Mouse (Mus musculus) liver, embryonic 12.5 days (tissue): ENCODE data around the gene Kcna3. TPM values are rescaled to one million over a fixed set of nuclear protein-coding genes. Genes with fewer than 3 reads are reported as not detected.

Source experiments
- ATAC-seq: fragments of 200-750 bp; cut with Nextera tagmentation; 2 replicates; pipeline ENCODE4 v1.8.0; 2017; ENCODE audit warnings: moderate number of reproducible peaks, mild to moderate bottlenecking, moderate library complexity
- H3K27ac ChIP-seq: fragments of 300-500 bp; sonication (generic); 2 replicates; pipeline ENCODE4 v1.5.1; 2016; ENCODE audit warnings: mild to moderate bottlenecking
- H3K27me3 ChIP-seq: fragments of 300-500 bp; sonication (generic); replicated peaks from 2 replicates; pipeline ENCODE4 v1.6.1; 2016; ENCODE audit warnings: mild to moderate bottlenecking, moderate library complexity
- H3K36me3 ChIP-seq: fragments of 300-500 bp; sonication (generic); 2 replicates; pipeline ENCODE4 v1.6.1; 2016; ENCODE audit warnings: mild to moderate bottlenecking, moderate library complexity
- H3K4me1 ChIP-seq: fragments of 300-500 bp; sonication (generic); 2 replicates; pipeline ENCODE4 v1.6.1; 2016
- H3K4me2 ChIP-seq: fragments of 300-500 bp; sonication (generic); 2 replicates; pipeline ENCODE4 v1.6.1; 2016; ENCODE audit warnings: mild to moderate bottlenecking, moderate library complexity
- H3K4me3 ChIP-seq: fragments of 300-500 bp; sonication (generic); 2 replicates; pipeline ENCODE4 v1.5.1; 2016; ENCODE audit warnings: mild to moderate bottlenecking, moderate library complexity
- H3K9ac ChIP-seq: fragments of 300-500 bp; sonication (generic); 2 replicates; pipeline ENCODE4 v1.6.1; 2016; ENCODE audit warnings: mild to moderate bottlenecking, moderate library complexity
- H3K9me3 ChIP-seq: fragments of 300-500 bp; sonication (generic); replicated peaks from 2 replicates; pipeline ENCODE4 v1.6.1; 2016; ENCODE audit warnings: mild to moderate bottlenecking, moderate library complexity
- WGBS: fragments of 180-500 bp; shearing (Covaris S2); methylation state at CpG from one replicate; pipeline ENCODE4 v1.1.7; 2016; ENCODE audit not compliant: insufficient replicate concordance; 5-methylcytosine and 5-hydroxymethylcytosine counted together
- polyA plus RNA-seq: library from polyadenylated mRNA; unstranded; fragments of >200 nt; fragmentation: Nextera tagmentation; extraction: Ambion mirVana; gene quantifications from 2 replicates; pipeline ENCODE4 v1.2.1, GENCODE M21; 2016

The Kcna3 gene
- polyA plus RNA-seq, 1 experiment from 2014 or later, result 5.3 TPM

- H3K36me3 ChIP-seq, result no peaks in the 10 kb centered on the region
- no peaks in the 10 kb centered on the region for H3K27me3 ChIP-seq
- no peak overlapping the region for H3K27ac ChIP-seq
- H3K4me3 ChIP-seq, result no peak overlapping the region
- H3K9ac ChIP-seq, result no peak overlapping the region
- no peak for ATAC-seq
- no peak overlapping the region for H3K4me2 ChIP-seq
- 73% methylated on average over 7 of the region's 7 CpGs for WGBS
- H3K9me3 ChIP-seq, result no peaks in the 10 kb centered on the region
- no peaks in the 10 kb centered on the region for H3K4me1 ChIP-seq
Observed at GRCm38 (mm10) chr3:107066165-107066850, 30.3 kb downstream of the Kcna3 start.

GRCm38 (mm10) chr3:107067245-107067644 is 31.3 kb downstream of the Kcna3 start:
- Histone ChIP-seq H3K27ac (no peak overlapping the region), H3K36me3 (no peaks in the 10 kb centered on the region), H3K27me3 (no peaks in the 10 kb centered on the region), H3K9ac (no peak overlapping the region), H3K4me1 (no peaks in the 10 kb centered on the region), H3K4me3 (no peak overlapping the region), H3K9me3 (no peaks in the 10 kb centered on the region), H3K4me2 (no peak overlapping the region)
- no peak for ATAC-seq
- WGBS, result 48% methylated on average over 6 of the region's 6 CpGs

GRCm38 (mm10) chr3:107073863-107074262 is 37.9 kb downstream of the Kcna3 start:
- Histone ChIP-seq H3K4me1 (no peaks in the 10 kb centered on the region), H3K27me3 (no peaks in the 10 kb centered on the region), H3K27ac (no peak overlapping the region), H3K36me3 (no peaks in the 10 kb centered on the region), H3K9me3 (no peaks in the 10 kb centered on the region), H3K4me3 (no peak overlapping the region), H3K9ac (no peak overlapping the region), H3K4me2 (no peak overlapping the region)
- WGBS, result 51% methylated on average over 2 of the region's 2 CpGs
- ATAC-seq, result no peak

GRCm38 (mm10) chr3:107075705-107076104 is 39.7 kb downstream of the Kcna3 start:
- no peaks in the 10 kb centered on the region for H3K4me1 ChIP-seq
- H3K27ac ChIP-seq, result no peak overlapping the region
- H3K4me2 ChIP-seq, result no peak overlapping the region
- H3K9ac ChIP-seq, result no peak overlapping the region
- no peaks in the 10 kb centered on the region for H3K36me3 ChIP-seq
- no peak overlapping the region for H3K4me3 ChIP-seq
- no peaks in the 10 kb centered on the region for H3K27me3 ChIP-seq
- WGBS, result 63% methylated on average over 1 of the region's 1 CpGs
- ATAC-seq, result no peak
- no peaks in the 10 kb centered on the region for H3K9me3 ChIP-seq

GRCm38 (mm10) chr3:107076658-107077057 is 40.7 kb downstream of the Kcna3 start:
- WGBS, result 45% methylated on average over 3 of the region's 3 CpGs

GRCm38 (mm10) chr3:107077101-107077500 is 41.1 kb downstream of the Kcna3 start:
- no peaks in the 10 kb centered on the region for H3K36me3 ChIP-seq
- H3K4me3 ChIP-seq, result no peak overlapping the region

More at GRCm38 (mm10) chr3:107076658-107077057, 40.7 kb downstream of the Kcna3 start:
- no peaks in the 10 kb centered on the region for H3K4me1 ChIP-seq
- no peak for ATAC-seq
- H3K27me3 ChIP-seq, result no peaks in the 10 kb centered on the region
- no peak overlapping the region for H3K9ac ChIP-seq
- no peak overlapping the region for H3K4me2 ChIP-seq
- H3K27ac ChIP-seq, result no peak overlapping the region
- H3K9me3 ChIP-seq, result no peaks in the 10 kb centered on the region
- H3K36me3 ChIP-seq, result no peaks in the 10 kb centered on the region
- no peak overlapping the region for H3K4me3 ChIP-seq

GRCm38 (mm10) chr3:107080803-107081202 is 44.8 kb downstream of the Kcna3 start:
- Histone ChIP-seq H3K4me2 (no peak overlapping the region), H3K27ac (no peak overlapping the region), H3K9ac (no peak overlapping the region), H3K4me1 (no peaks in the 10 kb centered on the region), H3K9me3 (no peaks in the 10 kb centered on the region), H3K4me3 (no peak overlapping the region), H3K27me3 (no peaks in the 10 kb centered on the region), H3K36me3 (no peaks in the 10 kb centered on the region)
- WGBS, result 47% methylated on average over 3 of the region's 3 CpGs
- no peak for ATAC-seq

More at GRCm38 (mm10) chr3:107077101-107077500, 41.1 kb downstream of the Kcna3 start:
- H3K9ac ChIP-seq, result no peak overlapping the region
- ATAC-seq, result no peak
- 68% methylated on average over 2 of the region's 2 CpGs for WGBS
- H3K4me1 ChIP-seq, result no peaks in the 10 kb centered on the region
- no peaks in the 10 kb centered on the region for H3K27me3 ChIP-seq
- H3K9me3 ChIP-seq, result no peaks in the 10 kb centered on the region
- no peak overlapping the region for H3K4me2 ChIP-seq
- no peak overlapping the region for H3K27ac ChIP-seq

GRCm38 (mm10) chr3:107081227-107081626 is 45.3 kb downstream of the Kcna3 start:
- WGBS, result 25% methylated on average over 3 of the region's 3 CpGs
- no peak for ATAC-seq
- Histone ChIP-seq H3K9me3 (no peaks in the 10 kb centered on the region), H3K4me3 (no peak overlapping the region), H3K9ac (no peak overlapping the region), H3K36me3 (no peaks in the 10 kb centered on the region), H3K4me1 (no peaks in the 10 kb centered on the region), H3K27me3 (no peaks in the 10 kb centered on the region), H3K4me2 (no peak overlapping the region), H3K27ac (no peak overlapping the region)

- Histone ChIP-seq H3K27me3 (no peaks in the 10 kb centered on the region), H3K4me3 (no peak overlapping the region), H3K27ac (no peak overlapping the region), H3K9ac (no peak overlapping the region), H3K36me3 (no peaks in the 10 kb centered on the region), H3K9me3 (no peaks in the 10 kb centered on the region), H3K4me2 (no peak overlapping the region), H3K4me1 (no peaks in the 10 kb centered on the region)
- WGBS, result 51% methylated on average over 3 of the region's 3 CpGs
- ATAC-seq, result no peak
Observed at GRCm38 (mm10) chr3:107084586-107084985, 48.6 kb downstream of the Kcna3 start.

GRCm38 (mm10) chr3:107087410-107087809 is 51.4 kb downstream of the Kcna3 start:
- WGBS, result 66% methylated on average over 4 of the region's 4 CpGs
- Histone ChIP-seq H3K27me3 (no peaks in the 10 kb centered on the region), H3K9ac (no peak overlapping the region), H3K9me3 (no peaks in the 10 kb centered on the region), H3K27ac (no peak overlapping the region), H3K4me1 (no peaks in the 10 kb centered on the region), H3K36me3 (no peaks in the 10 kb centered on the region), H3K4me3 (no peak overlapping the region), H3K4me2 (no peak overlapping the region)
- no peak for ATAC-seq

Other genes starting within 250 kb of the Kcna3 start
- 12.6 and 13.7 TPM in 2 replicates for gene Cd53, start 246.0 kb upstream of the Kcna3 start, polyA plus RNA-seq
- not detected in 2 replicates for gene Olfr266, start 209.9 kb upstream of the Kcna3 start, polyA plus RNA-seq
- 0.05 TPM in 1 of 2 replicates, not detected in the other for gene Kcna2, start 65.0 kb downstream of the Kcna3 start, polyA plus RNA-seq
- not detected in 2 replicates for gene Kcna10, start 146.9 kb downstream of the Kcna3 start, polyA plus RNA-seq
- not detected in 2 replicates for gene Cym, start 185.6 kb downstream of the Kcna3 start, polyA plus RNA-seq
- gene A630076J17Rik, start 194.4 kb downstream of the Kcna3 start, polyA plus RNA-seq, result not detected in 2 replicates
- not detected in 2 replicates for gene Prok1, start 203.5 kb downstream of the Kcna3 start, polyA plus RNA-seq
- 123 and 128 TPM in 2 replicates for gene Lamtor5, start 242.7 kb downstream of the Kcna3 start, polyA plus RNA-seq